Mouse (Mus musculus): Measurements from ENCODE around the gene Dapk2. TPM values are rescaled to one million over a fixed set of nuclear protein-coding genes. Genes with fewer than 3 reads are reported as not detected.
A peak's percentile ranks its signal among the peaks of the same experiment; 100 is the strongest.

Gene Dapk2
- total RNA-seq, 1 experiment from 2014 or later: 2.5 TPM

DNA sequence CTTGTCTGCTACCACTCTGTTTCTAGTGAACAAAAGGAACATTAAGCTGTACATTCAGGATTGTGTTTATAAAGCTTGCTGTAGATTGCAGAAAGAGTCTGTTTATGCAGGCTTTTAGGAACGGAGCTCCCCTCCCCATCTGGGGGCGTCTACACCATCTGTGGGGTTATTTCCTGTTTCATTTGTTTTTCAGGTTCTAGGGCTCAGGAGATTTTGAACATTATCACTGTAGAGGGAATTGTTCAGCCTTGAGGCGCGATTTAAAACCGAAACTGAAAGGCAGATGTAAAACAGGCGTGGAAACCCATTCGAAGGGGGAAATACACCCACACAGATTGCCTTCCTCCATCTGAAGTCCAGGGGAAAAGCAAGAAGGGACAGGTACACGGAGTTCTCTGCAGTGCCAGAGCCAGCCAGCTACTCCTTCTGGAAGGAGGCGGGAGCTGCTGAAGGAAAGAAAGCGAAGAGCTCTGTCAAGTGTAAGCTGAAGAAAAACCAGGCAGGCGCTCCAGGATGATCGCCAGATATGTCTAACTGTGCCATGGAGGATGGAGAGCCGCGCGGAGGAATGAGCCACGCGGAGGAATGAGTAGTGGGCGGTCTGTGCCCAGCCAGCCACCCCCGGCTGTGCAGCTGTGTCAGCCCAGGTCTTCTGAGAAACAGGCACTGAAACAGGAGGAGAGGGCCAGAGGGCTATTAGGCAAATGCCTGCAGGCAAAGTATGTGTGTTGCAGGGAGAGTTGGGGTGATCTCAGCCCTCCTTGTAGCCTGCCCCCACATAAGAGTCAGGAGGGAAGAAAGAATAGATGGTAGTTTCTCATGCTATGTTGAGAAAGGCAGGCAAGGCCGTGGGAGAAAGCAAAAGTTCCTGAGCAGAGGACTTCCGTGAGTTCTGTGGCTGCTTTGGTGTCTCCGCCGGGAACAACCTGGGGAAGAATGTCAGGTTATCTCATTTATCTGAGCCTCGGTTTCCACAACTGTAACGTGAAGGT is 147.4 kb downstream of the Dapk2 start:
- peak; percentile 54 to 77; a peak in 3 of 4 replicates for ATAC-seq (replicated peaks in 1 of 2; ENCODE audit: insufficient read depth in 1 of 2, low FRiP score in 2 of 2, low TSS enrichment in 1 of 2, low read depth in 1 of 2, poor library complexity in 2 of 2, severe bottlenecking in 2 of 2)

DNA sequence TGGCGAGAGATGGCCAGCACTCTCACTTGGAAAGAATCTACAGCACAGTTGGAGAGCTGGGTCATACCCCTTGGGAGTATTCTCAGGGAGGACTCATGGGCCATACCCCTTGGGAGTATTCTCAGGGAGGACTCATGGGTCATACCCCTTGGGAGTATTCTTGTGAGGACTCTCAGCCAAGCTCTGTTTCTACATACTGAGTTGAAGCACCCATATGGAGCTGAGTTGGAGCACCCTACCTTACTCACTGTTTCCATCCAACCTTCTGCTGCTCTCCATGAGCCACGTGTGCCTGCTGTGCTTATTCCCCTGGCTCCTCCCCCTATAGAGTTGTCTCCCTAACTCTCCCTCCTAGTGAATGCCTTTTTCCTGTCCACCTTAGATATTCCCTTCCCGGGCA is 148.4 kb downstream of the Dapk2 start:
- no peak for ATAC-seq (replicated peaks in 1 of 2; ENCODE audit: insufficient read depth in 1 of 2, low FRiP score in 2 of 2, low TSS enrichment in 1 of 2, low read depth in 1 of 2, poor library complexity in 2 of 2, severe bottlenecking in 2 of 2)

DNA sequence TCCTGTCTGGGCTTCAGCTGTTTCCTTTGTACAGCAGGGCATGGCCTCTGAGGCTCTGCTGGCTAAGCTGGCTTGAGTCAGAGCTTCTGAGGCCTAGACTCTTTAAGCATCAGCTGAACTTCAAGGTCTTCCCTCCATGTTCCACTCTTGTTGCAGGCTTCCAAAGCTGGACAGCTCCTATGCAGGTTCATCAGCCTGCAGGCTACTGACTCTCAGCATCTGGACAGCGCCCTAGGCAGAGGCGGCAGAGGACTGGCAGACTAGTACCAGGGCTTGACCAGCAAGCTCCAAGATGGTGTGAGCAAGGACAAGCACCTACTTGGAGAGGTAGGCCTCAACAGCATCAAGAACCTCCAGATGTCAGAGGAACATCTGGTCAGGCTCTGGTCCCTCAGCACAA is 149.3 kb downstream of the Dapk2 start:
- peak; percentile 55 to 80; a peak in 2 of 4 replicates for ATAC-seq (replicated peaks in 1 of 2; ENCODE audit: insufficient read depth in 1 of 2, low FRiP score in 2 of 2, low TSS enrichment in 1 of 2, low read depth in 1 of 2, poor library complexity in 2 of 2, severe bottlenecking in 2 of 2)

DNA sequence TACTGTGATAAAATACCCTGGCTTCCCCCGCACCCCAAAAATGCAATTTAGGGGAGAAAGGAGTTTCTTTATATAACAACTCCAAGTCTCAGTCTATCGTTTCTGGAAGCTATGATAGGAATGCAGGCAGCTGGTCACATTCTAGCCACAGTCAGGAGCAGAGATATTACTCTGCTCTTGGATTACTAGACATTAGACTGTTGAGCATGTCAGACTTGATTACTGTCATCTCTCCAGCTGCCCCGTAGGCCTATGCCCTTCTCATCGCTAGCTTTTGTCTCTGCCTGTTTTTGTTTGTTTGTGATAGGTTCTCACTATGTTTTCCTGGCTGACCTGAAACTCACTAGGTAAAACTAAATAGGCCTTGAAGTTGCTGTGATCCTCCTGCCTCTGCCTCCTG is 150.7 kb downstream of the Dapk2 start:
- no peak for ATAC-seq (replicated peaks in 1 of 2; ENCODE audit: insufficient read depth in 1 of 2, low FRiP score in 2 of 2, low TSS enrichment in 1 of 2, low read depth in 1 of 2, poor library complexity in 2 of 2, severe bottlenecking in 2 of 2)

DNA sequence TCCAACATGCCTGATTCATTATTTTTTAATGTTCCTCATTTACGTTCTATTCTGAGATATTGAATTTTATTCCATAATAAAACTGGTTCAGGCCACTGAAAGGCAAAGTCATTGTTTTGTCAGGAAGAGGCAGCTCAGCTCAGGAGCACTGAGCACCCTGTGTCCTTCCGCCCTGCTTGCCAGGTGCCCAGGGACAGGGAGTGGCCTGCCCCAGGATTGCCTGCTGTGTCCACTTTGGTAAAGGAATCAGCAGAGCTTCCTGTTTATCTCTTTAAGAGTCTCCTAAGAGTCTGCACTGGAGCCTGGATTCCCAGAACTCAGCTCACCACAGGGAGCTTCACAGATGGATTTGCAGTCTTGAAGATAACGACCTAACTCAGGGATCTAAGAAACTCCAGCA is 153.4 kb downstream of the Dapk2 start:
- no peak for ATAC-seq (replicated peaks in 1 of 2; ENCODE audit: insufficient read depth in 1 of 2, low FRiP score in 2 of 2, low TSS enrichment in 1 of 2, low read depth in 1 of 2, poor library complexity in 2 of 2, severe bottlenecking in 2 of 2)

DNA sequence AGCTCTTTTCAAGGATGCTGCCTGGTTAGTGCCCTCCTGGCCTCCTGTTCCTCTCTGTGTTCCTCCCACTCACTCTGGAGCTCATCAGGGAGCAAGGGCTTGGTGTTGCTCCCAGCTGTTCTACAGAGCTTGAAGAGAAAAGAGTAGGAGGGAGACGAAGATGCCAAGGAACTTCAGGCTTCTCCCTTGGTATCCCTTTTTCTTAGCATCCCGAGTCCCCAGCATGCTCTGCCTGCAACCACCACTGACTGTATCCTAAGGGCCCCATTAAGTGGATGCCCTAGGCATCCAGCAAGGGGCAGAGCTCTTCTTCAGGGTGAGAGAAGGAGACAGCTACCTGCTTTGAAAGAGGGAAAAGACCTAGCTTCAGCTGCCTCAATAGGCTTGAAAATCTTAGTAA is 158.6 kb downstream of the Dapk2 start:
- ATAC-seq (replicated peaks in 1 of 2; ENCODE audit: insufficient read depth in 1 of 2, low FRiP score in 2 of 2, low TSS enrichment in 1 of 2, low read depth in 1 of 2, poor library complexity in 2 of 2, severe bottlenecking in 2 of 2): no peak

Other genes starting within 250 kb of the Dapk2 start
- 24.4 and 24.5 TPM in 2 replicates for gene Trip4, start 249.4 kb upstream of the Dapk2 start, total RNA-seq (2017)
- gene Csnk1g1, start 249.3 kb upstream of the Dapk2 start, total RNA-seq (2017): 42.0 and 51.1 TPM in 2 replicates
- 510 and 514 TPM in 2 replicates for gene Ppib, start 98.0 kb upstream of the Dapk2 start, total RNA-seq (2017)
- gene Snx22, start 88.5 kb upstream of the Dapk2 start, total RNA-seq (2017): 0.79 and 0.88 TPM in 2 replicates
- gene Snx1, start 31.6 kb upstream of the Dapk2 start, total RNA-seq (2017): 110 and 128 TPM in 2 replicates
- gene Ciao2a, start 31.6 kb upstream of the Dapk2 start, total RNA-seq (2017): 118 and 142 TPM in 2 replicates
- 82.6 and 100 TPM in 2 replicates for gene Herc1, start 192.2 kb downstream of the Dapk2 start, total RNA-seq (2017)

Measured in hematopoietic stem cell, adult 5-6 weeks (primary cell).